Mouse (Mus musculus) forebrain, embryonic 12.5 days (tissue): ENCODE measurements around the gene Rrh. TPM values are rescaled to one million over a fixed set of nuclear protein-coding genes. Genes with fewer than 3 reads are reported as not detected.

Experiments used
- ATAC-seq: fragments of 200-750 bp; cut with Nextera tagmentation; 2 replicates; pipeline ENCODE4 v1.8.0; 2017; ENCODE audit warnings: moderate TSS enrichment; ENCODE audit not compliant: low FRiP score
- H3K27ac ChIP-seq: fragments of 300-500 bp; sonication (generic); 2 replicates; pipeline ENCODE4 v1.5.1; 2016; ENCODE audit warnings: mild to moderate bottlenecking
- H3K27me3 ChIP-seq: fragments of 300-500 bp; sonication (generic); 2 replicates; pipeline ENCODE4 v1.6.1; 2016; ENCODE audit warnings: mild to moderate bottlenecking
- H3K36me3 ChIP-seq: fragments of 300-500 bp; sonication (generic); replicated peaks from 2 replicates; pipeline ENCODE4 v1.6.1; 2016; ENCODE audit warnings: mild to moderate bottlenecking
- H3K4me1 ChIP-seq: fragments of 300-500 bp; sonication (generic); 2 replicates; pipeline ENCODE4 v1.6.1; 2016
- H3K4me2 ChIP-seq: fragments of 300-500 bp; sonication (generic); 2 replicates; pipeline ENCODE4 v1.6.1; 2016; ENCODE audit warnings: mild to moderate bottlenecking, moderate library complexity
- H3K4me3 ChIP-seq: fragments of 300-500 bp; sonication (generic); replicated peaks from 2 replicates; pipeline ENCODE4 v1.5.1; 2016; ENCODE audit warnings: mild to moderate bottlenecking
- H3K9ac ChIP-seq: fragments of 300-500 bp; sonication (generic); 2 replicates; pipeline ENCODE4 v1.6.1; 2016; ENCODE audit warnings: mild to moderate bottlenecking
- H3K9me3 ChIP-seq: fragments of 300-500 bp; sonication (generic); 2 replicates; pipeline ENCODE4 v1.6.1; 2016
- WGBS: fragments of 180-500 bp; shearing (Covaris S2); methylation state at CpG from one replicate; pipeline ENCODE4 v1.1.7; 2016; 5-methylcytosine and 5-hydroxymethylcytosine counted together
- polyA plus RNA-seq: library from polyadenylated mRNA; unstranded; fragments of >200 nt; fragmentation: Nextera tagmentation; extraction: Ambion mirVana; gene quantifications from 2 replicates; pipeline ENCODE4 v1.2.1, GENCODE M21; 2016

Gene Rrh
- polyA plus RNA-seq, 1 experiment from 2014 or later: 0.37 TPM

DNA sequence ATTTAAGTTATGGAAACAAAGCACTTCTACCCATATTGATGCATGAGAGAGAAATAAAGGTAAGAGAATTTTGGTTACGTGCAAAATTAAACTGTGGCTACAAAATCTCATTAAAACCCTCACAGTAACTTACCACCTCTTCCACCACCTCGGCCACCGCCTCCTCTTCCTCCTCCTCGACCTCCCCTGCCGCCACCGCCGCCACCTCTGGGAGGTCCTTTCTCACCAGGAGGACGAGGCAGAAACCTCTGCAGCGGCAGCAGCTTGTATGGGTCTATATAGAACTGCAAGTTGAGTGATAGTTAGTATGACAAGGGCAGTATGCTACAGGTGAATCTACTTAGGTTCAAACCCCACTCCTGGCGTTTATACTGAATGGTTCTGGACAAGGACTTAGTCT lies 4.3 kb upstream of the Rrh start:
- no peak for ATAC-seq
- Histone ChIP-seq H3K4me1 (peaks cover 20% of the 10 kb centered on the region), H3K27me3 (no peaks in the 10 kb centered on the region), H3K36me3 (peaks cover 48% of the 10 kb centered on the region), H3K4me2 (no peak overlapping the region), H3K27ac (no peak overlapping the region), H3K4me3 (no peak overlapping the region), H3K9ac (no peak overlapping the region), H3K9me3 (no peaks in the 10 kb centered on the region)
- WGBS: 94% methylated on average over 10 of the region's 10 CpGs

DNA sequence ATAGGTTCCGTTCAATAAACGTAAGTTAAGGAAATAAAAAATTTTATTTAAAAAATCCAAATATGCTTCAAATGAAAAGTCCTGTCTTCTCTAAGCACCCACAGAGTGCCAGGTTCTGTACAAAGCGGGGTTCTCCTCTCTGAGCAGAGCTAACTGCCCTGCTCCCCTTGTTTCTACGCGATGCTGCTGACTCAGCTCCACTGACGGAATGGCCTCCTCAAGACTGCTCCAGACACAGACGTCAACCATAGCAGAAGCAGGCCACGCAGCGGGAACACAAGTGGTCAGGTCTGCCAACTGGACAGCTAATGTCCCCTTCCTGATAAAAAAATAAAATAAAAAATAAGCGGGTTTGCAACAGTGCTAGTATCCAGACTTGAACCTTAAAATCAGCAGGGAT lies 2.5 kb upstream of the Rrh start:
- Histone ChIP-seq H3K4me2 (no peak overlapping the region), H3K27ac (no peak overlapping the region), H3K9me3 (no peaks in the 10 kb centered on the region), H3K9ac (no peak overlapping the region), H3K36me3 (peaks cover 48% of the 10 kb centered on the region), H3K27me3 (no peaks in the 10 kb centered on the region), H3K4me1 (peaks cover 14% of the 10 kb centered on the region), H3K4me3 (no peak overlapping the region)
- no peak for ATAC-seq
- 90% methylated on average over 10 of the region's 10 CpGs for WGBS

DNA sequence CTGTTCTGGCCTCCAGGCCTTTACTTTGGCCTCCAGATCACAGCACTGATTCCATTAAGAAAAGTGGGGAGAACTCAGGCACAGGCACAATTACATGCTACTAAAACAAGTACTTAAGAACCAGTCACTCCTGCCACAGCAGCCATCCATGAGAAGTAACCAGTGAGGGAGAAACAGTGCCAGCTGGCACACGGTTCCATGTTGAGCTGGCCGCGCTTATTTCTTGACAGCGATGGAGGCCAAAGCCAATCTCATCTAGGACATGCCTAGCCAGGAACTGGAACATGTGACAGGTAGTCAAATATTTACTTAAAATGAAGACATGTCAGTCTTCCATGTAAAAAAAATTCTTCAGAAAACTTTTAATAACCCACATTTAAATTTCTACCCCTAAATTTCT lies 1.8 kb upstream of the Rrh start:
- no peaks in the 10 kb centered on the region for H3K27me3 ChIP-seq
- H3K4me2 ChIP-seq: no peak overlapping the region
- H3K9me3 ChIP-seq: no peaks in the 10 kb centered on the region
- WGBS: 93% methylated on average over 4 of the region's 4 CpGs
- no peak overlapping the region for H3K9ac ChIP-seq
- peaks cover 48% of the 10 kb centered on the region for H3K36me3 ChIP-seq
- no peak overlapping the region for H3K4me3 ChIP-seq
- ATAC-seq: no peak
- H3K4me1 ChIP-seq: peaks cover 7% of the 10 kb centered on the region
- H3K27ac ChIP-seq: no peak overlapping the region

DNA sequence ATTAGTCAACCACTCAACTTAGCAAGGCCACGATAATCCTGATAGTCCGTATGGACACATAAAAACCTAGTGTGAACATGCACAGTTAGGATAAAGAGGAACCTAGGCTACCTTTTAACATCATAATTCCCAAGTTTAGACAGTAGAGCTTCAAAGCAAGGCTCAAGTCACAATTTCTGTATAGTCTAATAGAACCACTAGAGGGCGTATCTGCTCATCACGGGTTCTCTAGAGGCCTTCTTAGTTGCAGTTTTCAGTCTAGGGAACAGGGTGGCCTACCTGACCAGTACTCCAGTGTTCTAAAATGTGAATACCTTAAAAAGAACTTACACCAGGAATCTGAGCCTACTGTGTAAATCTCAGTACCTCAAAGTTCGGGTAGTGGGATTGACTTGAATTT lies 906 bp upstream of the Rrh start:
- H3K9me3 ChIP-seq: no peaks in the 10 kb centered on the region
- H3K9ac ChIP-seq: no peak overlapping the region
- no peak overlapping the region for H3K4me3 ChIP-seq
- H3K27me3 ChIP-seq: no peaks in the 10 kb centered on the region
- peaks cover 45% of the 10 kb centered on the region for H3K36me3 ChIP-seq
- H3K27ac ChIP-seq: no peak overlapping the region
- 56% methylated on average over 5 of the region's 5 CpGs for WGBS
- ATAC-seq: no peak; the same call in 1 of the 2 replicates
- H3K4me1 ChIP-seq: peaks cover 4% of the 10 kb centered on the region; the same call in 1 of the 2 replicates
- no peak overlapping the region for H3K4me2 ChIP-seq

DNA sequence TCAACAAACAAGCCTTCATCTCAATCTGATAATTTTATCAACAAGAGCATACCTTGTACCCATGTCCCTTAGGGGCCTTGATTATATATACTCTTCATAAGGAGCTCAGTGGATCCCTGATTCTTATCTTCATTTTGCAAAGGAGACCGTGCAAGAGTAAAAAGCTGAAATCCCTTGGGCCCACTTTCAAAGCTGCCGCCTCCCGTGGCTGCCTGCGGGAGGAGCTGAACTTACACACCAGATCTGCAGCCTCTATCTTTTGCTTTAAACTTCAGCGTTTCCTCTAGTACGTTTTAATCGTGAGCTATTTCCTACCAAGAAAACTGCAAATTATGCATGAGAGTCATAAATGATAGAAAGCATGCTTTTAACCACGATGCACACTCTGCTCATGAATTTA lies 651 bp downstream of the Rrh start:
- Histone ChIP-seq H3K4me2 (no peak overlapping the region), H3K4me1 (peaks cover 4% of the 10 kb centered on the region; the same call in 1 of the 2 replicates)
- 81% methylated on average over 8 of the region's 8 CpGs for WGBS

DNA sequence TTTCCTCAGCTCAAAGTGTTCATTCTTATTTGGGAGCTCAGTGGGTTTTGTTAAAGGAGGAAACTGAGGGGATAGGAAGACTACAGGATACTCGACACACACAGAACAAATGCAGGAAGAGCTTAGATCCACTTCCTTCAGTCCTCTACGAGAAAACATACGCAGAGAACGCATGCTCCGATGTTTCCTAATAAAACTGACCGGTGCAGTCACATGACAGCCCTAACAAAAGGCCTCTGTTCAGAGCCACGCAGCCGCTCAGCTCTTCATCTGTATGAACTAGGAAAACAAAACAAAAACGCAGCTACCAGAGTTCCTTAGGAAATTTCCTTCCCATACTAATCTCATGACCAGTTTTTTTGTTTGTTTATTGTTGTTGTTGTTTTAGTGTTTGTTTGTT lies 1.5 kb downstream of the Rrh start:
- Histone ChIP-seq H3K9ac (no peak overlapping the region), H3K4me3 (no peak overlapping the region), H3K4me2 (no peak overlapping the region), H3K9me3 (no peaks in the 10 kb centered on the region), H3K4me1 (peaks cover 4% of the 10 kb centered on the region; the same call in 1 of the 2 replicates), H3K36me3 (peaks cover 30% of the 10 kb centered on the region), H3K27me3 (no peaks in the 10 kb centered on the region), H3K27ac (no peak overlapping the region)
- peak; percentile 57; the same call in 1 of the 2 replicates for ATAC-seq
- WGBS: 58% methylated on average over 9 of the region's 9 CpGs

More for the DNA sequence above, 651 bp downstream of the Rrh start:
- Histone ChIP-seq H3K27ac (no peak overlapping the region), H3K36me3 (peaks cover 36% of the 10 kb centered on the region), H3K9ac (no peak overlapping the region), H3K27me3 (no peaks in the 10 kb centered on the region), H3K9me3 (no peaks in the 10 kb centered on the region), H3K4me3 (no peak overlapping the region)
- ATAC-seq: no peak

DNA sequence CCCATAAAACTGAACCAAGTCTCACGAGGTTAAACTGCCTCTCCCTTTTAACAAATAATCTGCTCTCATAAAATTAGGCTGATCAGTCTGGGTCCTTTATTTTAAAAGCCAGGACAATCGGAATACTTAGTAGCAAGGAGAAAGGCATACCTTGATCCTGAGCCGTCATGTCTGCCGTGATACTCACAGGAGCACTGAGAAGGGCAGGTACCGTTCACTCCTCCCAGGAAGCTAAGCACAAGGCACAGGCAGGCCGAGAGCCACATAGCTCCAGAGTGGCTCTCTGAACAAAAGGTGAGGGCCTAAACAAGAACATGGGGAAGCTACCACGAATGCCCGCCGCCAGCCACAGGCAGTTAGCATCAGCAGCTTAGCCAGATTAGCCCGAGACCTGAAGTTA lies 18.6 kb downstream of the Rrh start, which contains the start of gene Lrit3:
Gene Lrit3, minus strand, starts transcription at position 266 of the 400 bp plus-strand sequence.
- H3K9me3 ChIP-seq: no peaks in the 10 kb centered on the region
- no peaks in the 10 kb centered on the region for H3K36me3 ChIP-seq
- no peaks in the 10 kb centered on the region for H3K4me1 ChIP-seq
- H3K27ac ChIP-seq: no peak within 1 kb of the TSS
- 76% methylated on average over 10 of the region's 10 CpGs for WGBS
- no peak within 1 kb of the TSS for H3K4me2 ChIP-seq
- no peaks in the 10 kb centered on the region for H3K27me3 ChIP-seq
- ATAC-seq: no peak
- H3K4me3 ChIP-seq: no peak within 1 kb of the TSS
- H3K9ac ChIP-seq: no peak within 1 kb of the TSS

DNA sequence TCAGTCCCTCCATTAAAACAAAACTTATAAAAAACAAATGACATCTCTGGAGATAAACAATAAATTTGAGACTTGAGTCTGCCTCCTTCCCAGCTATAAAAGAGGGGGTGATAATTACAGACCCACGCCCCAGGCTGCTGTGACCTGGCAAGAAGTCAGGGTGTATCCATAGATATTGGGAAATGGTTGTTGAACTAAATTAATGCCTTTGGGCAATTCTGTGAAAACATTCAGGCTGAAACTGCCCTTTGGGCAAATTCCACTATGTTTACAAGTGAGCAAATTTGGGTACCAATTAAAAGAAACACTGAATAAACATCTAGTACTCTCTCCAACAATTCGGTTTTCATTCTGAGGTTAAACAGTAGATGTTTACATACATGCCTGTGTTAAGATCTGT lies 23.4 kb downstream of the Rrh start:
- H3K9me3 ChIP-seq: no peaks in the 10 kb centered on the region
- WGBS: 82% methylated on average over 2 of the region's 2 CpGs

DNA sequence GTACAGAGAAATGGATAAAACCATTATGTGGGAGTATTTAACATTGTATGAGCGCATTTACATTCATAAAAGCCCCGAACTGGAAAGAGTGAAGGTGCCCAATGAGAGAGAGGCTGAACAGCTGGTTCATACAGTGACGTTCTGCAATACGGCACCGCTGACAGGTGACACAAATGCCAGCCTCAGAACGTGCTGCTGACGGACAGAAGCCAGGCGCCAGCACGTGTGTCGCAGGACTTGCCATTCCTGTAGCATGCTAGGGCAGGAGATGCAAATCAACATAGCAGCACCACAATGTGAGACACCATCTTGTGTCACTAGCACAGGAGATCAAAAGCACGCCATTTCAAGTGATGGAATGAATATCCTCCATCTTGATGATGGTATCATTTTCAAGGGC lies 23.8 kb downstream of the Rrh start:
- ATAC-seq: no peak
- Histone ChIP-seq H3K4me1 (no peaks in the 10 kb centered on the region), H3K36me3 (no peaks in the 10 kb centered on the region), H3K4me3 (no peak overlapping the region), H3K4me2 (no peak overlapping the region), H3K9ac (no peak overlapping the region), H3K9me3 (no peaks in the 10 kb centered on the region), H3K27me3 (no peaks in the 10 kb centered on the region), H3K27ac (no peak overlapping the region)
- WGBS: 87% methylated on average over 11 of the region's 11 CpGs

More for the DNA sequence above, 23.4 kb downstream of the Rrh start:
- H3K9ac ChIP-seq: no peak overlapping the region
- H3K4me3 ChIP-seq: no peak overlapping the region
- no peak overlapping the region for H3K27ac ChIP-seq
- H3K36me3 ChIP-seq: no peaks in the 10 kb centered on the region
- no peak for ATAC-seq
- H3K4me2 ChIP-seq: no peak overlapping the region
- no peaks in the 10 kb centered on the region for H3K4me1 ChIP-seq
- H3K27me3 ChIP-seq: no peaks in the 10 kb centered on the region

DNA sequence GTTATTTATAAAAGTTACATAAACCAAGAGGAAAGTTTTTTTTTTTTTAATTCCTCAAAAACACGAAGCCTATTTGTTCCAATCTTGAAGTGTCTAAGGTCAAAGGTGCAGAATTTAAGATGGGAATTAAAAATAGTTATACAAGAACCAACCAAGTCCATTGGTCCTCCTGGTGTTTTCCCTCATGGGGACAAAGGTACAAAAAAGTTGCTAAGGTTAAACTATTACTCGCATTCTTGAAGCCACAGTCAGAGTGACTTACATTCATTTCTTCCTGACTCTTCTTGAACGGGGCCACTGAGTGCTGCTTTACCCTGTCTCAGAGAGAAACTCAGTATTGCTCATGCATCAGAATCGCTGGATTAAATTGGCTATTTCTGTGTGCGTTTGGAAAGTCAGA lies 25.0 kb downstream of the Rrh start:
- no peaks in the 10 kb centered on the region for H3K9me3 ChIP-seq
- H3K27me3 ChIP-seq: no peaks in the 10 kb centered on the region
- 78% methylated on average over 5 of the region's 5 CpGs for WGBS
- no peak overlapping the region for H3K4me2 ChIP-seq
- no peaks in the 10 kb centered on the region for H3K36me3 ChIP-seq
- H3K4me3 ChIP-seq: no peak overlapping the region
- H3K9ac ChIP-seq: no peak overlapping the region
- no peaks in the 10 kb centered on the region for H3K4me1 ChIP-seq
- H3K27ac ChIP-seq: no peak overlapping the region
- no peak for ATAC-seq

DNA sequence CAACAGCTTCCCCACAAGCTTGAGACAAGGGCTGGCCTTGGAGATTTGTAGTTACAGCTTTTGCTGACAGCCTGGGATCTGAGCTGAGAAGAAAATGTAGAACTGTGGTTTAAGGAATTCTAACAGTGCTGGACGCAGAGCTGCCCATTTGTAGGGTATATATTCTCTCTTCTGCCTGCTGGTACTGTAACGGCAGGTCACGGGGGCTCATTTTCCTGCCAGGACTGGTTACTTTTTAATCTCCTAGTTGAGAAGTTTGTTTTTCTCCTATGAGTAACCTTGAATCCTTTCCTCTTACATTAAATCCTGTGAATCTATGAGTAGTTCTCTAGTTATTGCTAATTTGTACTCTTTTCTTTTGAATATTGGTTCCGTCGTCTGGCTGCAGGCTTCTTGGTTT lies 28.6 kb downstream of the Rrh start:
- no peaks in the 10 kb centered on the region for H3K4me1 ChIP-seq
- no peak overlapping the region for H3K9ac ChIP-seq
- no peak overlapping the region for H3K4me2 ChIP-seq
- H3K27ac ChIP-seq: no peak overlapping the region
- H3K27me3 ChIP-seq: no peaks in the 10 kb centered on the region
- H3K36me3 ChIP-seq: no peaks in the 10 kb centered on the region
- no peaks in the 10 kb centered on the region for H3K9me3 ChIP-seq
- H3K4me3 ChIP-seq: no peak overlapping the region
- ATAC-seq: no peak
- 89% methylated on average over 5 of the region's 5 CpGs for WGBS

DNA sequence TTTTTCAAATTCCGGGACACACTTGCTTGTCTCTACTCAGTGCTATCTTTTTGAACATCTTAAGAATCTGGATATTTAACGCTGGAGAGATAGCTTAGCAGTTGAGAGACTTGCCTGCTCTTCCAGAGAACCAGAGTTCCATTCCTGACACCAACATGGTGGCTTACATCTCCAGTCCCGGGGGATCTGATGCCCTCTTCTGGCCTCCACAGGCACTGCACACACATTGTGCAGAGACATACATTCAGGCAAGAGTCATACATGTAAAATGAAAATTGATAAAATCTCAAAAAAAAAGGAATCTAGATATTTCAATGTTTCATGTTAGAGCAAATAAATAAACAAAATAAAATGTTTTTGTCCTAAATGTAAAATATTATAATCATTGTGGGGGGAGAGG lies 39.6 kb downstream of the Rrh start:
- Histone ChIP-seq H3K36me3 (no peaks in the 10 kb centered on the region), H3K9me3 (no peaks in the 10 kb centered on the region), H3K9ac (no peak overlapping the region), H3K4me2 (no peak overlapping the region), H3K27ac (no peak overlapping the region), H3K4me1 (0 out of 2 replicates have a peak, but pooled peaks cover 4% of the 10 kb centered on the region), H3K4me3 (no peak overlapping the region), H3K27me3 (no peaks in the 10 kb centered on the region)
- WGBS: 85% methylated on average over 3 of the region's 3 CpGs
- no peak for ATAC-seq

DNA sequence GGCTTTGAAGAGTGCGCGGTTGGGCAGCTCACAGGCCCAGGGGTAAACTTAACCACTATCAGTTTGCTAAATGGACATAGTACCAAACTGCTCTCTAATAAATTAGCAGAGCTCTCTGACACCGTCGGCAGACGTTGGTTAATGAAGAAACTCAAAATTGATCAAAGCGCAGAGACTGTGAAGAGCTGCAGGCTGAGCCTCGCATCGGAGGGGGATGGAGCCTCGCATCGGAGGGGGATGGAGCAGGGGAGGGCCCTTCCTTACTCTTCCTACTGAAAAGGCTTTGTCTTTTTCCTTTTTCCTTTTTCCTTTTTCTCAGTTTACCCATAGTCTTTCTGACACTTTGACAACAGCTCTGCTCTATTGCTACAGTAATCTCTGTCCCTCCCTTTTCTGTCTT lies 41.0 kb downstream of the Rrh start:
- Histone ChIP-seq H3K27me3 (no peaks in the 10 kb centered on the region), H3K4me1 (0 out of 2 replicates have a peak, but pooled peaks cover 4% of the 10 kb centered on the region), H3K4me3 (no peak overlapping the region), H3K36me3 (no peaks in the 10 kb centered on the region), H3K9ac (no peak overlapping the region), H3K4me2 (no peak overlapping the region), H3K9me3 (no peaks in the 10 kb centered on the region), H3K27ac (no peak overlapping the region)
- no peak for ATAC-seq
- whole genome bisulfite sequencing: 25% methylated on average over 10 of the region's 10 CpGs
